Mouse (Mus musculus) intestine, postnatal 0 days (tissue): ENCODE measurements at regions not wholly inside any gene's neighbourhood (a gene's known extent, or its start where the extent isn't known, plus 50 kb on each side); places are given as distances from the start of the nearest gene placed in this dataset.

Source experiments
- ATAC-seq: fragments of 200-750 bp; cut with Nextera tagmentation; 2 replicates; pipeline ENCODE4 v1.8.0; 2017; ENCODE audit warnings: mild to moderate bottlenecking, moderate TSS enrichment, moderate library complexity
- H3K27ac ChIP-seq: fragments of 300-500 bp; sonication (generic); 2 replicates; pipeline ENCODE4 v1.5.1; 2014; ENCODE audit warnings: mild to moderate bottlenecking, low read depth, low read length, moderate library complexity
- H3K27me3 ChIP-seq: fragments of 300-500 bp; sonication (generic); replicated peaks from 2 replicates; pipeline ENCODE4 v1.6.1; 2014; ENCODE audit warnings: low read length, mixed read lengths; ENCODE audit not compliant: control insufficient read depth, insufficient read depth
- H3K36me3 ChIP-seq: fragments of 300-500 bp; sonication (generic); 2 replicates; pipeline ENCODE4 v1.6.1; 2014; ENCODE audit warnings: mild to moderate bottlenecking, moderate library complexity; ENCODE audit not compliant: control insufficient read depth, insufficient read depth
- H3K4me1 ChIP-seq: fragments of 300-500 bp; sonication (generic); replicated peaks from 2 replicates; pipeline ENCODE4 v1.6.1; 2014; ENCODE audit warnings: antibody characterized with exemption, low read length, mixed read lengths; ENCODE audit not compliant: control insufficient read depth, insufficient read depth
- H3K4me2 ChIP-seq: fragments of 300-500 bp; sonication (generic); replicated peaks from 2 replicates; pipeline ENCODE4 v1.6.1; 2014; ENCODE audit warnings: low read depth, mild to moderate bottlenecking, moderate library complexity
- H3K4me3 ChIP-seq: fragments of 300-500 bp; sonication (generic); 2 replicates; pipeline ENCODE4 v1.5.1; 2014; ENCODE audit warnings: low read depth, low read length
- H3K9ac ChIP-seq: fragments of 300-500 bp; sonication (generic); 2 replicates; pipeline ENCODE4 v1.6.1; 2014; ENCODE audit warnings: mild to moderate bottlenecking, low read depth, low read length
- H3K9me3 ChIP-seq: fragments of 300-500 bp; sonication (generic); 2 replicates; pipeline ENCODE4 v1.6.1; 2016; ENCODE audit warnings: mixed run types; ENCODE audit not compliant: control insufficient read depth
- CTCF ChIP-seq: sonication (generic); IDR thresholded peaks from 2 replicates; pipeline ENCODE4 v1.5.1; 2016; ENCODE audit warnings: low read depth, mild to moderate bottlenecking, control low read depth, antibody characterized with exemption, moderate library complexity
- WGBS: fragments of 180-500 bp; shearing (Covaris S2); extraction: QIAGEN DNeasy Blood & Tissue Kit; methylation state at CpG from one replicate; pipeline ENCODE4 v1.1.7; 2014; 5-methylcytosine and 5-hydroxymethylcytosine counted together

DNA sequence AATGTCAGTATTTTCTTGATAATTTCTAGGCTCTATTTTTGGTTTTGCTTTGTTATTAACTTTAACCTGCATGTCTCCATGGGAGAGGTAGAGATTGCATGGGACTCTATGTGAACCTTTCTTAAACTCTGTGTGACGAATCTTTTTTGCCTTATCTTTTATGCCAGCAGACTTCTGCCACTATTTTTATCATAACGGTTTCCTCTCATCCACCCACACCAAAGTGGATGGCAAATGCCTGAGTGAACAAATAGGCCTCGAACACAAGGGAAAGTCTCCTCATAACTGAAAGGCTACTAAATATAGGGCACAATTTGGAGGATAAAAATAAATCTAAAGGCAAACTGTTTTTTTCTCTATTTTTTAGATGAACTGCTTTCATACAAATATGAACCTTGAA lies 343.3 kb upstream of the Ctso start:
- Histone ChIP-seq H3K4me1 (no peaks in the 10 kb centered on the region), H3K27ac (no peak overlapping the region), H3K4me3 (no peak overlapping the region), H3K9ac (no peak overlapping the region), H3K36me3 (no peaks in the 10 kb centered on the region), H3K9me3 (no peaks in the 10 kb centered on the region), H3K27me3 (no peaks in the 10 kb centered on the region), H3K4me2 (no peak overlapping the region)
- no peak for ATAC-seq
- WGBS: 87% methylated on average over 3 of the region's 3 CpGs
- no peak for TF ChIP-seq CTCF

DNA sequence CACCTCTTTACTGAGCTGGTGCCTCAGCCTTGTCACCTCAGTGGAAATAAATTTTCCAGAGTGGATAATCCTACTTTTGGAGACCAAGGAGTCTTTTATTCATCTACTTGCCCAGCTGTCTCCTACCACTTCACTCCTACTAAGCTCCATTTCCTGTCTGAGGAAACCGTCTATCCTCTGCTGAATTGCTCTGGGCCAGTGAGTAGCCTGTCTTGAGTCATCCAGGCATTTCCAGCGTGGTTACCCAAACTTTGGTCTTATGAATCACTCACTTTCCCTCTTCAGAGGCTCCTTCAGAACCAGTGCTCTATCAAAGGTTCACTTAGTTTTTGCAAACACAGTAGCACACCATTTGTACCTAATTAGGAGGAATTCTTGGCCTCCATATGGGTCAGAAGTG lies 303.2 kb upstream of the Ctso start:
- H3K4me2 ChIP-seq: no peak overlapping the region
- no peak overlapping the region for H3K4me3 ChIP-seq
- H3K27ac ChIP-seq: no peak overlapping the region
- no peaks in the 10 kb centered on the region for H3K36me3 ChIP-seq
- no peak for ATAC-seq
- WGBS: 54% methylated on average over 2 of the region's 2 CpGs
- no peaks in the 10 kb centered on the region for H3K4me1 ChIP-seq
- no peaks in the 10 kb centered on the region for H3K27me3 ChIP-seq
- no peaks in the 10 kb centered on the region for H3K9me3 ChIP-seq
- H3K9ac ChIP-seq: no peak overlapping the region
- no peak for TF ChIP-seq CTCF

DNA sequence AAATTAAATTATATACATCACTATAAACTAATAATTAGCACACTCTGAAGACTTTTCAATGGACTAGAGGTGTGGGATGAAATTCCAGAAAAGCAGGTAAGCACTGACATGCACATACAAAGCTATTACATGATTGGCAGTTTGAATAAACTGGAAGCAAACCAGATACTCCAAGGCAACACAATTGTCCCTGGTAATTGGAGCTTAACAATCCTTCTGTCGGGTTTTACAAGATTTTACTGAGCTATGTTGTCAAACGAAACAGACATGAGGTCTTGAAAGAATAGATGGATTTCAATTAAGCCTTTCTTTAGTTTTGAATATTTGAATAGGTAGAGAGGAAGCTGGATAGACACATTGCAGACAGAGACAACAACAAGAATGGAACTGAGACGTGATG lies 273.9 kb upstream of the Ctso start:
- Histone ChIP-seq H3K4me3 (no peak overlapping the region), H3K36me3 (no peaks in the 10 kb centered on the region), H3K4me1 (no peaks in the 10 kb centered on the region), H3K27me3 (no peaks in the 10 kb centered on the region), H3K27ac (no peak overlapping the region), H3K9me3 (no peaks in the 10 kb centered on the region), H3K4me2 (no peak overlapping the region), H3K9ac (no peak overlapping the region)
- no peak for TF ChIP-seq CTCF
- ATAC-seq: no peak
- 57% methylated on average over 3 of the region's 3 CpGs for WGBS

DNA sequence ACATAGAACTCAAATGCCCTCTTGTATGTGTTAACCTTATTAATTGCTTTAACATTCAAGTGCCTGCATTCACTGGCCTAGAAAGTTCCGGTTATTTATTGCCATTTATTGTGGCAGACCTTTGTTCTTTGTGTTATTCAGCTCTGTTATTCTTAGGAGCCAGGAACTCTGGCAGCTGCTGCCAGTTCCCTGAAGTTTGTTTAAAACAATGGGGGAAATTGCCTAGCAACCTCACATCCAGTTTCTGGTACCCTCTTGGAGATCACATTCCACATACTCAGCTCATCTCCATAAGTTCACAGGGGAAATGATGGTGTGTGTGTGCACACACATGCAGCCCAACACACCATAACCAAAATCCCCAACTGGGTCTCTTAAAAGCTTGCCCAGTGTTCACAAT lies 270.8 kb upstream of the Ctso start:
- Histone ChIP-seq H3K9ac (no peak overlapping the region), H3K4me2 (no peak overlapping the region), H3K4me3 (no peak overlapping the region), H3K36me3 (no peaks in the 10 kb centered on the region), H3K27ac (no peak overlapping the region), H3K27me3 (no peaks in the 10 kb centered on the region), H3K9me3 (no peaks in the 10 kb centered on the region), H3K4me1 (no peaks in the 10 kb centered on the region)
- WGBS: 5% methylated on average over 1 of the region's 1 CpGs
- no peak for TF ChIP-seq CTCF
- no peak for ATAC-seq

DNA sequence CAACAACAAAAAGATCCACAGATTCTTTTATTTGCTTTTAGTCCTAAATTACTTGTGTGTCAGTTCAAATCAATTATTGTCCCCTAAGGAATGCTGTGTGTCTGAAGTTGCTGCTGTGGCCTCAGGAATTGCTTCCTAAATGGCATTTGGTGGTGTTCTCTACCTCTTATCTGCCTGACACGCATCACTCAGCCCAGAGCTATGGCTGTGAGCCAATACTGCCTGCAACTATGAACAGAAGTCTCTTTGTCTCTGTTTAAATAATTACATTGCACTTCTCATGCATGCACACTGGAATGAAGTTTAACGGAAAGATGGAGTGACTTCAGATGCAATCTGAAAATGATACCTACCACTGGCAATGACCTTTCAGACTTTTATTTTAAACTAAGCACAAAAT lies 266.1 kb upstream of the Ctso start:
- Histone ChIP-seq H3K27me3 (no peaks in the 10 kb centered on the region), H3K4me2 (no peak overlapping the region), H3K9me3 (no peaks in the 10 kb centered on the region), H3K9ac (no peak overlapping the region), H3K4me1 (no peaks in the 10 kb centered on the region), H3K4me3 (no peak overlapping the region), H3K36me3 (no peaks in the 10 kb centered on the region), H3K27ac (no peak overlapping the region)
- 39% methylated on average over 2 of the region's 2 CpGs for WGBS
- ATAC-seq: no peak
- no peak for TF ChIP-seq CTCF

DNA sequence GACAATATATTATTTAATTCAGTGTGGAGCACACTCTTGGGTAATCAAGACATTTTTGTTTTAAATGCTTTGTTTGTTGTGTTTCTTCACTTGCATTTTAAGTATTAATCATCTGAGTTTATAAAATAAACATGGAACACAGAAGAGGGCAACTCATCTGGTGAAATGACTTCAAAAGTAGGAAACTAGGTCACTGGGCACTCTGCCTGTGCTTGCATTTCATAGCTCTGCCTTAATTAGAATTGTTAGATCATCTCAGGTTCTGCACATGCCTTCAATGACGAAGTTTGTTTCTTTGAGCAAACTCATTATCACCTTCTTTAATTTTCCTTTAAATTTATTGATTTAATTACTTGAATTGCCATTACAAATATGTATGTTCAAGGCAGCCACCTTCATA lies 255.8 kb upstream of the Ctso start:
- TF ChIP-seq CTCF: no peak
- Histone ChIP-seq H3K4me1 (no peaks in the 10 kb centered on the region), H3K27me3 (no peaks in the 10 kb centered on the region), H3K4me2 (no peak overlapping the region), H3K27ac (no peak overlapping the region), H3K9ac (no peak overlapping the region), H3K36me3 (no peaks in the 10 kb centered on the region), H3K4me3 (no peak overlapping the region), H3K9me3 (no peaks in the 10 kb centered on the region)
- 79% methylated on average over 1 of the region's 1 CpGs for WGBS
- no peak for ATAC-seq

DNA sequence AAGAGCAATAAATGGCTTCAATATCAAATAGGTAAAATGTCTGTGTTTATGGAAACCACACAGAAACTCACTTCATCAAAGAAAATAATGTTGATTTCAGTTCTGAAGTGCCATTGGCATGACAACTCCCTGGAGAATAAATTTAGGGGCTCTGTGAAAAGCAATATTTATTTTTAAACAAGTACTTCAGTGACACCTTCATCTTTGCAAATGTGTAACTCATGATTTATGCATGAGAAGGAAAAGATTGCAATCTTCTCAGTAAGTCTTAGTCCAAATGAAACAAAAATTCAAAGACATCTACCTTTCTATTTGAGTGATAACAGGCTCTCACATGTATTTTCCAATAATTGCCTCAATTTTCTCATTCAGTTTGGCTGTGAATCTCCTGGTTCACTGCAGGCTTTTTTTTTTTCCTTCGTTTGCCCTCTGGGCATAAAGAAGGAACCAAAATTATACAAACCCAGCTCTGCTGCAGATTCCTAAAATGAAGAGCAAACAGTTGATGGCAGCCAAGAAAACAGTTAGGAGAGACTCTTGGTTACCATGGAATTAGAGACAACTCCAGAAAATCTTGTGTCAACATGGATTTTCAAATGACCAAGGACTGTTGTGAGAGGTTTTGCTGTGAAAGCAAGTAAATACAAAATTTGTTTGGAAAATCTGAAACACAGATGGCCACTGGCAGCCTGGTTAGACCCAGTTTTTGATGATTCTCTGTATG lies 230.3 kb upstream of the Ctso start:
- no peak for ATAC-seq
- Histone ChIP-seq H3K4me3 (no peak overlapping the region), H3K9me3 (no peaks in the 10 kb centered on the region), H3K27ac (no peak overlapping the region), H3K4me1 (no peaks in the 10 kb centered on the region), H3K9ac (no peak overlapping the region), H3K4me2 (no peak overlapping the region), H3K36me3 (no peaks in the 10 kb centered on the region), H3K27me3 (no peaks in the 10 kb centered on the region)
- no peak for TF ChIP-seq CTCF
- 23% methylated on average over 1 of the region's 1 CpGs for WGBS
